Mouse (Mus musculus) heart, adult 2 months (tissue): Measurements from ENCODE around the gene Gm49711.

Experiments used
- CTCF ChIP-seq: fragments of 200-600 bp; IDR thresholded peaks from 2 replicates; pipeline ENCODE4 v1.8.1; 2022; ENCODE audit warnings: antibody characterized with exemption, mild to moderate bottlenecking, moderate library complexity
- EP300 ChIP-seq: fragments of 200-500 bp; IDR thresholded peaks from 2 replicates; pipeline ENCODE4 v1.6.1; 2011; ENCODE audit warnings: low read depth, low read length, control low read depth; ENCODE audit not compliant: insufficient read depth
- POLR2A ChIP-seq: fragments of 200-500 bp; IDR thresholded peaks from 2 replicates; pipeline ENCODE4 v1.6.1; 2011; ENCODE audit warnings: mild to moderate bottlenecking, low read depth, low read length, control low read depth; ENCODE audit not compliant: insufficient read depth

DNA sequence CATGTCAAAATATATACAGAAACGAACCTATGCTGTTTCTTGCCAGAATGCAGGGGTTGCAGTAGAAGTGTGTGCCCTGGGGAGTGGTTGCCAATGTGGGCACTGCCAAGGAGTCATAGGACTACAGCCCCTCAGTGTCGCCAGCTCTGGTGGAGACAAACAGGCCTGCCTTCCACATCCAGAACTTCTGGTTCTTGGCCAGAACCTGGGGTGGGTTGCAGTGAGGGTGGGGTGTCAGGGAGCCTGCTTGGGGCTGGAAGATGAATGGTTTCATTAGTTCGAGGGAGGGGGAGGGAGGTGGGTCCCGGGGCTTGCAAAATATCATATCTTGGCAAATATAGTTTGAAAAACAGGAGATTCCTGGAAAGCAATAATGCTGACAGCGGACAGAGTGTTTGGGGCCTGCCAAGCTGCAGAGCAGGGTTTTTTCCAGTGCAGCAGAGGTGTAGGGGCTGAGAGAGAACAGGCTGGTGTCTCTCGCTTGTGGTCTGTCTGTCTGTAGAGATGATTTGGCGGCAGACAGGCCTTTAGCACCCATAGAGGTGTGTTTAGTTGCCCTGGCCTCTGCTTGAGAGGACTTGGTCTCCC lies 170.3 kb downstream of the Gm49711 start:
- TF ChIP-seq CTCF (no peak), POLR2A (no peak), EP300 (no peak)
